Comparison of ENCODE assay signal across 7 mouse cellular contexts in the genomic region with DNA sequence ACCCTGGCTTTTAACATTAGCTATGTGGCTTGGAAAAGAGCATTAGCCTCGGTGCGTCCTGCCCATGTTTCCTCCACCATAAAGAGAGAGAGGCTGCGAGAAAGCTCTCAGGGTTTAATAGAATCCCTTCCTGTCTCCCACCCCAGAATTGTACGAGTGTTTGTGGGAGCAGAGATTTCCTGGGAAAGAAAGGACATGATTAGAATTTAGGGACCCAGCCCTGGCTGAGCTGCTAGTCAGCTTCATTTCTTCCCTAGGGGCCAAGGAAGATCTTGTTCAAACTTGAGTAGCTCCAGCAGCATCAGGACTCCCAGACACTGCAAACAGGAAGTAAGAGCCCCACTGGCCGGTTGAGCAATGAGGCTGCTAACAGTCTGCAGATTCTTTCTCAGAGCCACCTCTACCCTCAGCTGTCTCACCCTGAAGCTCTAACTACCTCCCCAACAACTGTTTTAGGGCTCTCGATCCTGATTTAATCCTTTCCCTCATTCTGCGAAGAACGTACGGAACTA. TPM values are rescaled to one million over a fixed set of nuclear protein-coding genes. Genes with fewer than 3 reads are reported as not detected.
DNase-seq lines count a peak whose midpoint lies in the region; ATAC-seq and TF ChIP-seq lines count a peak whose summit lies in the region.

No protein-coding gene starts in this region.

- no peaks in the 10 kb centered on the region for H3K36me3 ChIP-seq in E14TG2a.4 (ENCODE audit: insufficient read depth, low read length)
- no peaks in the 10 kb centered on the region for H3K36me3 ChIP-seq in kidney, embryonic 14.5 days (ENCODE audit: control insufficient read depth, insufficient read depth, low read length)

- 62% methylated on average over 9 of the region's 9 CpGs for WGBS in kidney, embryonic 14.5 days
- 80% methylated on average over 9 of the region's 9 CpGs for WGBS in cerebellum, adult 2 months

- H3K4me2 ChIP-seq in kidney, embryonic 14.5 days (replicated peaks; ENCODE audit: low read depth, low read length): no peak overlapping the region

- peak; percentile 63 for ATAC-seq in activated CD4-positive, CD25-positive, alpha-beta regulatory T cell, adult 4 months
- ATAC-seq in kidney, embryonic 14.5 days (ENCODE audit: low FRiP score, low TSS enrichment): no peak
- ATAC-seq in megakaryocyte, adult 5-6 weeks (ENCODE audit: poor library complexity, severe bottlenecking): peak; percentile 85

- 0 out of 2 replicates have a peak overlapping the region, but pooled peaks have one; percentile 8 for H3K27ac ChIP-seq in kidney, embryonic 14.5 days (ENCODE audit: low read depth, low read length)
- no peak overlapping the region for H3K27ac ChIP-seq in cerebellum, adult 2 months (ENCODE audit: insufficient read depth, low read length)

- no peak overlapping the region for H3K9ac ChIP-seq in kidney, embryonic 14.5 days (ENCODE audit: low read depth, low read length)

- no peak for DNase-seq in cerebellum, adult 9-10 months
- no peak for DNase-seq in left cerebral cortex, adult 11 months (ENCODE audit: low spot score)
- DNase-seq in cerebellum, adult 2 months: no peak

- no peak for TF ChIP-seq CTCF in E14TG2a.4 (conservative IDR thresholded peaks at IDR 0.05; ENCODE audit: low read length)
- TF ChIP-seq CTCF in cerebellum, adult 2 months (IDR thresholded peaks at IDR 0.05; ENCODE audit: borderline replicate concordance, insufficient read depth, low read depth, low read length): no peak

- peak overlapping the region; percentile 49 for H3K4me3 ChIP-seq in E14TG2a.4 (replicated peaks; ENCODE audit: low read length)
- H3K4me3 ChIP-seq in kidney, embryonic 14.5 days (ENCODE audit: low read length): no peak overlapping the region
- H3K4me3 ChIP-seq in cerebellum, adult 2 months (replicated peaks; ENCODE audit: insufficient read depth, low read depth, low read length): no peak overlapping the region

- no peak for TF ChIP-seq POLR2A in cerebellum, adult 2 months (IDR thresholded peaks at IDR 0.05; ENCODE audit: borderline replicate concordance, insufficient read depth, low read length)

- peaks cover 41% of the 10 kb centered on the region for H3K27me3 ChIP-seq in E14TG2a.4 (ENCODE audit: insufficient read depth, low read length)
- no peaks in the 10 kb centered on the region for H3K27me3 ChIP-seq in kidney, embryonic 14.5 days (ENCODE audit: control insufficient read depth, insufficient read depth, low read length)
- H3K27me3 ChIP-seq in cerebellum, adult 2 months (ENCODE audit: control insufficient read depth, insufficient read depth, low read length): no peaks in the 10 kb centered on the region

- peaks cover 42% of the 10 kb centered on the region for H3K4me1 ChIP-seq in E14TG2a.4 (replicated peaks; ENCODE audit: low read depth, low read length)
- H3K4me1 ChIP-seq in kidney, embryonic 14.5 days (ENCODE audit: control insufficient read depth, insufficient read depth, low read length): peaks cover 9% of the 10 kb centered on the region; the same call in 1 of the 2 replicates
- H3K4me1 ChIP-seq in cerebellum, adult 2 months (ENCODE audit: control insufficient read depth, insufficient read depth, low read length): no peaks in the 10 kb centered on the region

- H3K9me3 ChIP-seq in E14TG2a.4 (ENCODE audit: low read length): no peaks in the 10 kb centered on the region
- no peaks in the 10 kb centered on the region for H3K9me3 ChIP-seq in kidney, embryonic 14.5 days (ENCODE audit: control insufficient read depth, low read length)

RNA-seq across cellular contexts. Expression of gene Plau, which starts 9.2 kb away (rescaled TPM):
- not detected for polyA plus RNA-seq in activated CD4-positive, CD25-positive, alpha-beta regulatory T cell, adult 4 months (2017; shearing (Covaris generic))
- polyA plus RNA-seq in kidney, embryonic 14.5 days (2014; fragmentation: Nextera tagmentation; extraction: Ambion mirVana): 3.7 and 4.2 TPM in 2 replicates
- total RNA-seq in megakaryocyte, adult 5-6 weeks (2015): 7.0 and 9.5 TPM in 2 replicates
- total RNA-seq in megakaryocyte, adult 5-6 weeks (2017): 16.8 and 17.1 TPM in 2 replicates
- polyA plus RNA-seq in cerebellum, adult 2 months (2012; rRNA removed): 0.90 and 1.1 TPM in 2 replicates

RNA-seq across cellular contexts. Expression of gene Camk2g, which starts 51.7 kb away (rescaled TPM):
- 10 to 100 TPM; 21.9 to 29.4 TPM for polyA plus RNA-seq in activated CD4-positive, CD25-positive, alpha-beta regulatory T cell, adult 4 months (2017; shearing (Covaris generic))
- 33.6 and 50.2 TPM in 2 replicates for polyA plus RNA-seq in kidney, embryonic 14.5 days (2014; fragmentation: Nextera tagmentation; extraction: Ambion mirVana)
- total RNA-seq in megakaryocyte, adult 5-6 weeks (2015): 24.0 and 24.3 TPM in 2 replicates
- total RNA-seq in megakaryocyte, adult 5-6 weeks (2017): 50.1 and 61.1 TPM in 2 replicates
- 217 and 222 TPM in 2 replicates for polyA plus RNA-seq in cerebellum, adult 2 months (2012; rRNA removed)
